Mouse (Mus musculus): ENCODE measurements at regions not wholly inside any gene's neighbourhood (a gene's known extent, or its start where the extent isn't known, plus 50 kb on each side); places are given as distances from the start of the nearest gene placed in this dataset.
"Not testable (repeated sequence)": the region's sequence is repeated elsewhere in the genome, so short reads cannot be mapped to it uniquely, and the experiment has no call there.

DNA sequence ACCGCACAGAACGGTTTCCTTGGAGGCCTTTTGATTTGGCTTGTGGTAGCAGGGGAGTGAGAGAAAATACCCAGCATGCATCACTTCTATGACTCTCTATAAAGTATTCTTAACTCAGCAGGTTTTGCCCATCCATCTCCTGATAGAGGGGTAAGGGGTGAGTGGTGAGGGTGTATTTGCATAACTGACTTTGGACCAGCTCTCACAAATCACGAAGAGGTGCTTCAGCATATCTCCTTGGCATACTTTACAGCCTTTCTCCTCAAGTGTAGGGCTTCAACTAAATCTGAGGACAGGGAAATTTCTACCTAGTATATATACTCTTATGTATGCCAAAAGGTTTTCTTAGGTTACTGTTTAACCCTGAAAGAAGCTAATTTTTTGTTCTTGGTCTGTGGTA lies 273.4 kb downstream of the Tdrd3 start:
- no peak overlapping the region for H3K4me3 ChIP-seq (replicated peaks; ENCODE audit: extremely low read depth, low read depth, low read length)
- no peak for TF ChIP-seq CTCF (IDR thresholded peaks at IDR 0.05; ENCODE audit: insufficient read depth, low read length)
- TF ChIP-seq POLR2A (IDR thresholded peaks at IDR 0.05; ENCODE audit: borderline replicate concordance, extremely low read depth, low read depth, low read length), result no peak
- no peaks in the 10 kb centered on the region for H3K4me1 ChIP-seq (ENCODE audit: control insufficient read depth, insufficient read depth, low read length)
- 73% methylated on average over 3 of the region's 3 CpGs for WGBS
- DNase-seq, result no peak

DNA sequence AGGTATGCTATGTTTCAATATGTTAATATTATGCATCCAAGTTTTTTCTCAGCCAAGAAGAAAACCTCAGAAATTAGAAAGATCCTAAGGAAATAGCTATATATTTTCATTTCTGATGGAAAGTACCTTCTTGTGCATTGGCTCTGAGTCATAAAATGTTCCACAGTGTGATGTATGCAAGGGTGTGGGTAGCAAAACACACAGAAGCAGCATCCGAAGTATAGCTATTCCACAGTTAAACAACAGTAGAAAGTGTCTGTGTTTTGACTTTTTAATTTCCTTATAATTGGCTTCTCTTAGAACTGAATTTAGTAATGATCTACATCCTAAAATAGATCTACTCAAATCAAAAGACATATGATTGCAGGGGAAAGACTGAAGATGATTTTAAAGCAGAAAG lies 320.0 kb downstream of the Tdrd3 start:
- TF ChIP-seq CTCF (IDR thresholded peaks at IDR 0.05; ENCODE audit: insufficient read depth, low read length), result no peak
- no peak for TF ChIP-seq POLR2A (IDR thresholded peaks at IDR 0.05; ENCODE audit: borderline replicate concordance, extremely low read depth, low read depth, low read length)

DNA sequence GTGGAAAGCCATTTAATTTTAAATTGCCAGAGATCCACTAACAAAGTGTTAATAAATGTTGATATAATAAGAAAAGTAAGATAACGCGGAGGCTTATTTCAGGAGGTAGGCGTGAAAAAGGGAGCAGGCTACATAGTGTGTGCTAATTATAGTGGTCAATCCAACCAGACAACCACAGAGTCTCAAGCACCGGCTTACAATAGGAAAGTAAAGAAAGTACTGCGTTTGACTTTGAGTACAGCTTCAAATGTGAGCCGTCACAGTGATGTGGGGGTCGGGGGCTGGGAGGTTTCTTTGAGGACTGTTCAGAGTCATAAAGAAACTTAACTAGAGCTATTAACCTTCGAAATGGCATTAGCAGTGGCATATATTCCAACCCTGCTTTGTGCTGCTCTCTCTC lies 329.1 kb downstream of the Tdrd3 start:
- WGBS, result 60% methylated on average over 8 of the region's 8 CpGs
- no peak for TF ChIP-seq POLR2A (IDR thresholded peaks at IDR 0.05; ENCODE audit: borderline replicate concordance, extremely low read depth, low read depth, low read length)
- no peak for TF ChIP-seq CTCF (IDR thresholded peaks at IDR 0.05; ENCODE audit: insufficient read depth, low read length)
- Histone ChIP-seq H3K4me1 (ENCODE audit: control insufficient read depth, insufficient read depth, low read length) (no peaks in the 10 kb centered on the region), H3K4me3 (replicated peaks; ENCODE audit: extremely low read depth, low read depth, low read length) (no peak overlapping the region)
- no peak for DNase-seq

More for the DNA sequence above, 320.0 kb downstream of the Tdrd3 start:
- Histone ChIP-seq H3K4me3 (replicated peaks; ENCODE audit: extremely low read depth, low read depth, low read length) (no peak overlapping the region), H3K4me1 (ENCODE audit: control insufficient read depth, insufficient read depth, low read length) (no peaks in the 10 kb centered on the region)
- no peak for DNase-seq
- WGBS, result 70% methylated on average over 1 of the region's 1 CpGs

DNA sequence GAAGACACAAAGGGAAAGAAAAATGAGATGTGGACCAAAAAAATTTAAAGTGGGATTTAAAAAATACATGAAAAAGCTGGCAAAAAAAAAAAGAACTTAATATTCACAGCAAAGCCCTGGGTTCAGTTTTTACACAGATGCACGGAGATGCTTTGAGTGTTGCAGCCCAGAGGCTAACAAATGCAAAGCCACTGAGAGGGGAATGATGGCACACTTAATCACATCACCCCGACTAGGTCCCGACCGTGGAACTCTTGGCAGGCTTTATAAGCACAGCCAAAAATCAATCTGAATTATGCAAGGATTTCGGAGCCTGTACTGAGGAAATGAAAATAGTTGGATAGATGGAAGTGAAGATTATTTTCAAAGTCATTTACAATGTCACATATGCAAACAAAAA lies 329.6 kb downstream of the Tdrd3 start:
- 57% methylated on average over 5 of the region's 5 CpGs for WGBS
- no peak for TF ChIP-seq CTCF (IDR thresholded peaks at IDR 0.05; ENCODE audit: insufficient read depth, low read length)
- TF ChIP-seq POLR2A (IDR thresholded peaks at IDR 0.05; ENCODE audit: borderline replicate concordance, extremely low read depth, low read depth, low read length), result no peak
- no peak for DNase-seq

DNA sequence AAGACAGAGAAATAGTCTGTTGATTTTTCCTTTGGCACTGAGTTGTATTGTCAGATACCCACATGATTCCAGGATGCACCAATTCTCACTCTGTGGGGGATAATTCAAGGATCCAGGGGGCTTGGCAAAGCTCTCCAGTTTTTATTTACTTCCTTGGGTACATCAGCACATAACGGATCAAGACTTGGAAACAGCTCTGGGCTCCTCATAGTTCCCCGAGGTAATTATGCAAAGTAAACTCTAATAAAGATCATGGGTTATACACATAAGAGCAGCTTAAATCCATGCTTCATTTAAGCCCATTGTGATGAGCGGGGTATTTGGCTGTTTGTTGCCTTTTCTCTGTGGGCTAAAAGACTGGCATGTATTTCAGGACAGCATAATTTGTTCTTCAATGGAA lies 332.6 kb downstream of the Tdrd3 start:
- Histone ChIP-seq H3K4me1 (ENCODE audit: control insufficient read depth, insufficient read depth, low read length) (no peaks in the 10 kb centered on the region), H3K4me3 (replicated peaks; ENCODE audit: extremely low read depth, low read depth, low read length) (no peak overlapping the region)
- WGBS, result 71% methylated on average over 3 of the region's 3 CpGs
- TF ChIP-seq CTCF (IDR thresholded peaks at IDR 0.05; ENCODE audit: insufficient read depth, low read length), result no peak
- TF ChIP-seq POLR2A (IDR thresholded peaks at IDR 0.05; ENCODE audit: borderline replicate concordance, extremely low read depth, low read depth, low read length), result no peak
- no peak for DNase-seq

More for the DNA sequence above, 329.6 kb downstream of the Tdrd3 start:
- Histone ChIP-seq H3K4me1 (ENCODE audit: control insufficient read depth, insufficient read depth, low read length) (no peaks in the 10 kb centered on the region), H3K4me3 (replicated peaks; ENCODE audit: extremely low read depth, low read depth, low read length) (no peak overlapping the region)

DNA sequence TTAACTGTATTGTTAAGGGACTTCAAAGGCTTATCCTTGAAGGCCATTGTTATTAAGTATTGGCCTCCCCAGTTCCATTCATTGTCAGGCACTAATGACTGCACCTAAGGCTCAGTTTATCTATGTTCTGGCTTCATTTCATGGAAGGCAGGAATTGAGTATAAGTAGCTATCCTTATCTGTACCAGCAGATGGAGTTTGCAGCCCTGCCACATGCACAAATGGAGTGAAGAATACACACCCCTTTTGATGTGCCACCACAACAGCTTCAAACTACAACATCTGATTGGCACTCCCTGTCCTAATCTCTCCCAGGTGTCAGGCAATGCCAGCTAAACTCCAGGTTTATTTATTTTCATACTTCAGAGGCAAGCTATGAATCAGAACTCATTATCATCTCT lies 333.3 kb downstream of the Tdrd3 start:
- TF ChIP-seq POLR2A (IDR thresholded peaks at IDR 0.05; ENCODE audit: borderline replicate concordance, extremely low read depth, low read depth, low read length) (no peak), CTCF (IDR thresholded peaks at IDR 0.05; ENCODE audit: insufficient read depth, low read length) (no peak)
- no peaks in the 10 kb centered on the region for H3K4me1 ChIP-seq (ENCODE audit: control insufficient read depth, insufficient read depth, low read length)
- H3K4me3 ChIP-seq (replicated peaks; ENCODE audit: extremely low read depth, low read depth, low read length), result no peak overlapping the region
- no peak for DNase-seq

DNA sequence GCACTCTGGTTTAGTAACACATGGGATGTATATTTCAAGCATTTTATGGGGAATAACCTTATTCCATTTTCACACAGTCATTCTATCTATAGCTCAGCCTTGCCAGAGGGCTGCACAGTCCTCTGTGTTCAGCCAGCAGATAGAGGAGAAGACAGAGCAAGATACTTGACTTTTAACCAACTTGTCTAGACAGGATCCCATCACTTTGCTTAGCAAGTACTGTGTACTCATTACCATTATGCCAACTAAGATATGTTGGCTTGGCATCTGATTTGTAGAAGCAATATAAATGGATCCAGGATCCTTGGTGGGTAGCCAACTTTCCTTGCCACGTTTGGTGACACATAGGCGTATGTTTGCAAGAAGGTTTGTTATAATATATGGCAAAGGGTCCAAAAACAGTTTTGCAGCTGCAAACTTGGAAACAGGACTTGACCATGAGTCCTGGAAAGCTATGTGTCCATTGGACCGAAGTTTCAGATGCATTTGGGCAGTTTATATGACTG lies 334.3 kb downstream of the Tdrd3 start:
- TF ChIP-seq CTCF (IDR thresholded peaks at IDR 0.05; ENCODE audit: insufficient read depth, low read length) (no peak), POLR2A (IDR thresholded peaks at IDR 0.05; ENCODE audit: borderline replicate concordance, extremely low read depth, low read depth, low read length) (no peak)
- 70% methylated on average over 3 of the region's 3 CpGs for WGBS
- Histone ChIP-seq H3K4me1 (ENCODE audit: control insufficient read depth, insufficient read depth, low read length) (no peaks in the 10 kb centered on the region), H3K4me3 (replicated peaks; ENCODE audit: extremely low read depth, low read depth, low read length) (no peak overlapping the region)
- no peak for DNase-seq

DNA sequence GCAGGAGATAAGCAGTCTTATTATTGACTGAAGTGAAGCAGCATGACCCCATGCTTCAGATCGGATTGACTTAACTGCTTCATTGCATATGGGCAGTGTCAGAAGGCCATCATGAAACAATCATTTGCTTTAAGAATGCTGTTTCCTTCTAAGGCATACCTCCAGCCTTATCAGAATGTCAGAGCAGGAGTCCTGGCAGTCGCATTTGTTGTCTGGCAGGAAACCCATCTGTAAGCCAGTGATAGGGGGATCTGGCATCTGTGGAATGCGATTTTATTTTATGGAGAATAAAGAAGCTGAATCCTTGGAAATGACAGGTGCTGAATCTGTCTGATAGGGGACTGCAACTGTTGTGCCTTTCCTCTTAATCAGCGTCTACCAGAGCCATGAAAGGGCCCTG lies 338.3 kb downstream of the Tdrd3 start:
- Histone ChIP-seq H3K4me1 (ENCODE audit: control insufficient read depth, insufficient read depth, low read length) (no peaks in the 10 kb centered on the region), H3K4me3 (replicated peaks; ENCODE audit: extremely low read depth, low read depth, low read length) (no peak overlapping the region)
- WGBS, result 33% methylated on average over 4 of the region's 4 CpGs
- TF ChIP-seq POLR2A (IDR thresholded peaks at IDR 0.05; ENCODE audit: borderline replicate concordance, extremely low read depth, low read depth, low read length) (no peak), CTCF (IDR thresholded peaks at IDR 0.05; ENCODE audit: insufficient read depth, low read length) (no peak)
- DNase-seq, result no peak

DNA sequence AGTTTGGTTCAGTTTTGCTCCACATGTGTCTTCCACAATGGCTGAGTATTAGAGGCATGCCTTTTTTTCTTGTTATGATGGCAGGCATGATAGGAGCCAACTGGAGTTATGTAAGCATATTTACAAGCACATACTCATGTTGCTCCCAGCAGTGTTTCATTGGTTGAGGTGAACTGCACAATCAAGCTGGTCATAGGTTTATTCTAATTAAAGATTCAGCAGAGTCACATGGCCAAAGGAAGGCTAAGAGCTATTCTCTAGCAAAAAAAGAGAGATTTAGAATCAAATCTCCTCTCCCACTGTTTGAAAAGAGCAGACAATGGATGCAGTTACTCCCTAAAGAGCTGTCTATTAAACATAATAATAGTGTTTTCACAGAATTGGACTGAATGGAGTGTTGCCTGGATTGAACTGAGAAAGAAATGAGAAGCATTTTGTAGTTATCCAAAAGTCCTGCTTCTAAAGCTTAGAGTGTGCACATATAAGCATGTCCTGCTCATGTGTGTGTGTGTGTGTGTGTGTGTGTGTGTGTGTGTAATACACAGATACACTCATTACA lies 359.0 kb downstream of the Tdrd3 start:
- Histone ChIP-seq H3K4me1 (ENCODE audit: control insufficient read depth, insufficient read depth, low read length) (no peaks in the 10 kb centered on the region), H3K4me3 (replicated peaks; ENCODE audit: extremely low read depth, low read depth, low read length) (no peak overlapping the region)
- no peak for DNase-seq
- no peak for TF ChIP-seq POLR2A (IDR thresholded peaks at IDR 0.05; ENCODE audit: borderline replicate concordance, extremely low read depth, low read depth, low read length)
- no peak for TF ChIP-seq CTCF (IDR thresholded peaks at IDR 0.05; ENCODE audit: insufficient read depth, low read length)

DNA sequence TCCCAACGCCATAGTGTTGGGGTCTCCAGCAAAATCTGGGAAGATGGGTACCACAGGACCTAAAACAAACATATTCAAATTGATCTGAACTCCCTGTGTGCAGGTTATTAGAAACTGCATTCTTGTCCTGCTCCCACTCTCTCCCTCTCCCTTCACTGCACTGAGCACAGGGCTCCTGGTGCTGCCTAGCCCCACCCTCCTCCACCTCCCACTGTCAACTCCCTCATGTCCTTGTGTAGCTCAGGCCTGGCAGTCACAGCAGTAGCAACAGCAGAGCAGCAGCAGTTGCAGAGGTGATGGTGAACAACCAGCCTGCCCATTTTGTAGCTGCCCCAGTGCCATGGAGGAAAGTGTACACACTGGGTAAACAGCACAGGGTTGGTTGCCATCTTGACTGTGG lies 383.4 kb downstream of the Tdrd3 start:
- no peak for DNase-seq
- no peak overlapping the region for H3K4me3 ChIP-seq (replicated peaks; ENCODE audit: extremely low read depth, low read depth, low read length)
- TF ChIP-seq CTCF (IDR thresholded peaks at IDR 0.05; ENCODE audit: insufficient read depth, low read length) (no peak), POLR2A (IDR thresholded peaks at IDR 0.05; ENCODE audit: borderline replicate concordance, extremely low read depth, low read depth, low read length) (no peak)
- WGBS, result 76% methylated on average over 1 of the region's 1 CpGs
- no peaks in the 10 kb centered on the region for H3K4me1 ChIP-seq (ENCODE audit: control insufficient read depth, insufficient read depth, low read length)

DNA sequence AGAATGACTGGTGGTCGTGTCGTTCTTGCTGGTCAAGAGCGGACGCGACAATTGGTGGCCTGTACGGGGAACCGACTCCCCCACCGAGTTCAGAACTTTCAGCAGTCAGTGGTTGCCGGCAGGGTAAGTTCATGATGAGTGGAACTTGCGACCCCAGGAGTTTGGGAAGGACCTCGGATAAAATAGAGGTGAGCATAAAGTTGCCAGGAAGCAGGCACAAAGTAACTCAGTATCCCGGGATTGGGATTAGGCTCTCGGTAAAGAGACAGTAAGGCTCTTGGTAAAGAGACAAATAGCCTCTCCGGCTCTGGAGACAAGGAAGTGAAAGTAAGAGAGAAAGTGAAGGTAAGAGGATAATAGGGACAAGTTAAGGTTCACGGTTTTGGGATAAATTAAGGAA lies 393.2 kb downstream of the Tdrd3 start:
- H3K4me1 ChIP-seq (ENCODE audit: control insufficient read depth, insufficient read depth, low read length); H3K4me3 ChIP-seq (replicated peaks; ENCODE audit: extremely low read depth, low read depth, low read length): not testable (repeated sequence)
- DNase-seq, result peak; percentile 11
- 90% methylated on average over 15 of the region's 15 CpGs for WGBS

Data from lung, adult 2 months (tissue).